Mouse (Mus musculus): ENCODE results near the gene Oas1d. TPM values are rescaled to one million over a fixed set of nuclear protein-coding genes. Genes with fewer than 3 reads are reported as not detected.
"Not testable (repeated sequence)": the region's sequence is repeated elsewhere in the genome, so short reads cannot be mapped to it uniquely, and the experiment has no call there.

Oas1d gene
- not detected in 2 replicates for total RNA-seq (2015; ENCODE audit: low replicate concordance)
- total RNA-seq (2017; ENCODE audit: low replicate concordance): not detected in 2 replicates

GRCm38 (mm10) chr5:120914204-120914603, at the start of gene Oas1d:
Gene Oas1d, plus strand, starts transcription at chr5:120914536.
- ATAC-seq (replicated peaks; ENCODE audit: low FRiP score, poor library complexity, severe bottlenecking): not testable (repeated sequence)

- no peak; the same call in 1 of the 2 replicates for ATAC-seq (replicated peaks; ENCODE audit: low FRiP score, poor library complexity, severe bottlenecking)
These were observed 48.9 kb upstream of the Oas1d start for GRCm38 (mm10) chr5:120865336-120865860.

- no peak for ATAC-seq (replicated peaks; ENCODE audit: low FRiP score, poor library complexity, severe bottlenecking)
These were observed 44.8 kb upstream of the Oas1d start for GRCm38 (mm10) chr5:120869436-120870015.

- ATAC-seq (replicated peaks; ENCODE audit: low FRiP score, poor library complexity, severe bottlenecking): no peak
These were observed 44.3 kb upstream of the Oas1d start for GRCm38 (mm10) chr5:120870081-120870480.

- no peak for ATAC-seq (replicated peaks; ENCODE audit: low FRiP score, poor library complexity, severe bottlenecking)
These were observed 43.6 kb upstream of the Oas1d start for GRCm38 (mm10) chr5:120870782-120871181.

- no peak for ATAC-seq (replicated peaks; ENCODE audit: low FRiP score, poor library complexity, severe bottlenecking)
These were observed 42.9 kb upstream of the Oas1d start for GRCm38 (mm10) chr5:120871469-120871868.

GRCm38 (mm10) chr5:120876839-120877238, 37.5 kb upstream of the Oas1d start:
- not testable (repeated sequence) for ATAC-seq (replicated peaks; ENCODE audit: low FRiP score, poor library complexity, severe bottlenecking)

GRCm38 (mm10) chr5:120877407-120877806, 36.9 kb upstream of the Oas1d start:
- not testable (repeated sequence) for ATAC-seq (replicated peaks; ENCODE audit: low FRiP score, poor library complexity, severe bottlenecking)

GRCm38 (mm10) chr5:120878803-120879202, 35.5 kb upstream of the Oas1d start:
- ATAC-seq (replicated peaks; ENCODE audit: low FRiP score, poor library complexity, severe bottlenecking): not testable (repeated sequence)

GRCm38 (mm10) chr5:120881681-120882080, 32.7 kb upstream of the Oas1d start:
- not testable (repeated sequence) for ATAC-seq (replicated peaks; ENCODE audit: low FRiP score, poor library complexity, severe bottlenecking)

- ATAC-seq (replicated peaks; ENCODE audit: low FRiP score, poor library complexity, severe bottlenecking): peak; percentile 32; the same call in 1 of the 2 replicates
These were observed 26.9 kb upstream of the Oas1d start, which contains the start of gene Oas1g for GRCm38 (mm10) chr5:120887413-120887812. Gene Oas1g, minus strand, starts transcription at chr5:120887613.

- no peak for ATAC-seq (replicated peaks; ENCODE audit: low FRiP score, poor library complexity, severe bottlenecking)
These were observed 26.5 kb upstream of the Oas1d start for GRCm38 (mm10) chr5:120887831-120888230.

GRCm38 (mm10) chr5:120888294-120888815, 26.0 kb upstream of the Oas1d start:
- ATAC-seq (replicated peaks; ENCODE audit: low FRiP score, poor library complexity, severe bottlenecking): not testable (repeated sequence)

- ATAC-seq (replicated peaks; ENCODE audit: low FRiP score, poor library complexity, severe bottlenecking): no peak
These were observed 24.3 kb upstream of the Oas1d start for GRCm38 (mm10) chr5:120890026-120890425.

GRCm38 (mm10) chr5:120890991-120891390, 23.3 kb upstream of the Oas1d start:
- ATAC-seq (replicated peaks; ENCODE audit: low FRiP score, poor library complexity, severe bottlenecking): no peak

- ATAC-seq (replicated peaks; ENCODE audit: low FRiP score, poor library complexity, severe bottlenecking): not testable (repeated sequence)
These were observed 22.6 kb upstream of the Oas1d start for GRCm38 (mm10) chr5:120891566-120892242.

- ATAC-seq (replicated peaks; ENCODE audit: low FRiP score, poor library complexity, severe bottlenecking): no peak
These were observed 22.1 kb upstream of the Oas1d start for GRCm38 (mm10) chr5:120892243-120892660.

- not testable (repeated sequence) for ATAC-seq (replicated peaks; ENCODE audit: low FRiP score, poor library complexity, severe bottlenecking)
These were observed 20.5 kb upstream of the Oas1d start for GRCm38 (mm10) chr5:120893866-120894265.

- ATAC-seq (replicated peaks; ENCODE audit: low FRiP score, poor library complexity, severe bottlenecking): not testable (repeated sequence)
These were observed 19.6 kb upstream of the Oas1d start for GRCm38 (mm10) chr5:120894692-120895091.

GRCm38 (mm10) chr5:120895231-120895900, 19.0 kb upstream of the Oas1d start:
- ATAC-seq (replicated peaks; ENCODE audit: low FRiP score, poor library complexity, severe bottlenecking): no peak
